In genomic region chrX:36329040-36329649, GRCm38 (mm10) we compare ENCODE assay signal across 8 mouse cellular contexts. TPM values are rescaled to one million over a fixed set of nuclear protein-coding genes. Genes with fewer than 3 reads are reported as not detected.
DNase-seq lines count a peak whose midpoint lies in the region; ATAC-seq and TF ChIP-seq lines count a peak whose summit lies in the region.

No protein-coding gene starts in this region.

- no peak for ATAC-seq in megakaryocyte, adult 5-6 weeks (ENCODE audit: poor library complexity, severe bottlenecking)
- ATAC-seq in hindbrain, embryonic 14.5 days (ENCODE audit: low FRiP score): no peak; the same call in 1 of the 2 replicates
- 0 out of 2 replicates have a peak, but pooled peaks have one; percentile 7 for ATAC-seq in limb, embryonic 15.5 days (ENCODE audit: insufficient number of reproducible peaks, low FRiP score, low TSS enrichment, low read depth)
- ATAC-seq in midbrain, postnatal 0 days (ENCODE audit: low FRiP score): peak; percentile 44; the same call in 1 of the 2 replicates

- H3K9me3 ChIP-seq in megakaryocyte, embryonic 14.5 days: peaks cover 23% of the 10 kb centered on the region
- H3K9me3 ChIP-seq in hindbrain, embryonic 14.5 days (ENCODE audit: control insufficient read depth, low read length): no peaks in the 10 kb centered on the region
- no peaks in the 10 kb centered on the region for H3K9me3 ChIP-seq in limb, embryonic 15.5 days
- H3K9me3 ChIP-seq in midbrain, postnatal 0 days (ENCODE audit: low read length): no peaks in the 10 kb centered on the region

- peaks cover 79% of the 10 kb centered on the region for H3K27me3 ChIP-seq in megakaryocyte, embryonic 14.5 days (replicated peaks)
- peaks cover 12% of the 10 kb centered on the region for H3K27me3 ChIP-seq in hindbrain, embryonic 14.5 days (ENCODE audit: control insufficient read depth, insufficient read depth, low read length)
- H3K27me3 ChIP-seq in limb, embryonic 15.5 days: peaks cover 41% of the 10 kb centered on the region
- H3K27me3 ChIP-seq in midbrain, postnatal 0 days (ENCODE audit: insufficient read depth, low read length): no peaks in the 10 kb centered on the region

- peak; percentile 15 to 36 for DNase-seq in adrenal gland, postnatal 36 days
- no peak for DNase-seq in hindbrain, embryonic 14.5 days (ENCODE audit: low spot score)
- DNase-seq in midbrain, postnatal 0 days (ENCODE audit: low spot score): no peak
- no peak for DNase-seq in c-Kit-positive CD71-positive TER-119-positive erythroid progenitor cells, embryonic 14.5 days (ENCODE audit: low spot score)

- H3K4me1 ChIP-seq in megakaryocyte, embryonic 14.5 days: peaks cover 19% of the 10 kb centered on the region
- H3K4me1 ChIP-seq in embryonic fibroblast, embryonic 13.5 days (ENCODE audit: control insufficient read depth, insufficient read depth, low read length): no peaks in the 10 kb centered on the region
- no peaks in the 10 kb centered on the region for H3K4me1 ChIP-seq in hindbrain, embryonic 14.5 days (replicated peaks; ENCODE audit: control insufficient read depth, insufficient read depth, low read length)
- peaks cover 8% of the 10 kb centered on the region for H3K4me1 ChIP-seq in limb, embryonic 15.5 days
- no peaks in the 10 kb centered on the region for H3K4me1 ChIP-seq in midbrain, postnatal 0 days (ENCODE audit: insufficient read depth, low read length)

- 23% methylated on average over 57 of the region's 66 CpGs for WGBS in hindbrain, embryonic 14.5 days
- 36% methylated on average over 61 of the region's 66 CpGs for WGBS in limb, embryonic 15.5 days
- WGBS in midbrain, postnatal 0 days: 28% methylated on average over 36 of the region's 66 CpGs

- peak overlapping the region; percentile 90 for H3K4me3 ChIP-seq in megakaryocyte, embryonic 14.5 days (replicated peaks)
- peak overlapping the region; percentile 45 for H3K4me3 ChIP-seq in embryonic fibroblast, embryonic 13.5 days (ENCODE audit: insufficient read depth, low read length)
- peak overlapping the region; percentile 45 for H3K4me3 ChIP-seq in hindbrain, embryonic 14.5 days (replicated peaks; ENCODE audit: low read length)
- peak overlapping the region; percentile 44 for H3K4me3 ChIP-seq in limb, embryonic 15.5 days
- peak overlapping the region; percentile 45 for H3K4me3 ChIP-seq in midbrain, postnatal 0 days (ENCODE audit: low read depth, low read length)

- H3K9ac ChIP-seq in hindbrain, embryonic 14.5 days: no peak overlapping the region
- H3K9ac ChIP-seq in limb, embryonic 15.5 days: no peak overlapping the region
- H3K9ac ChIP-seq in midbrain, postnatal 0 days (replicated peaks; ENCODE audit: low read length, poor library complexity, severe bottlenecking): no peak overlapping the region

- no peaks in the 10 kb centered on the region for H3K36me3 ChIP-seq in megakaryocyte, embryonic 14.5 days (replicated peaks; ENCODE audit: low read length)
- H3K36me3 ChIP-seq in hindbrain, embryonic 14.5 days (replicated peaks; ENCODE audit: control insufficient read depth, insufficient read depth): no peaks in the 10 kb centered on the region
- no peaks in the 10 kb centered on the region for H3K36me3 ChIP-seq in limb, embryonic 15.5 days
- no peaks in the 10 kb centered on the region for H3K36me3 ChIP-seq in midbrain, postnatal 0 days (ENCODE audit: insufficient read depth, low read length)

- no peak for TF ChIP-seq POLR2A in embryonic fibroblast, embryonic 13.5 days (IDR thresholded peaks at IDR 0.05; ENCODE audit: low read depth, low read length)

- no peak for TF ChIP-seq CTCF in embryonic fibroblast, embryonic 13.5 days (IDR thresholded peaks at IDR 0.05; ENCODE audit: borderline replicate concordance, insufficient read depth, low read length)
- no peak for TF ChIP-seq CTCF in midbrain, postnatal 0 days (IDR thresholded peaks at IDR 0.05)

- peak overlapping the region; percentile 88 for H3K4me2 ChIP-seq in hindbrain, embryonic 14.5 days (replicated peaks)
- H3K4me2 ChIP-seq in limb, embryonic 15.5 days: peak overlapping the region; percentile 79
- H3K4me2 ChIP-seq in midbrain, postnatal 0 days (ENCODE audit: low read depth, low read length, poor library complexity, severe bottlenecking): peak overlapping the region; percentile 88

- H3K27ac ChIP-seq in embryonic fibroblast, embryonic 13.5 days (ENCODE audit: insufficient read depth, low read length): no peak overlapping the region
- H3K27ac ChIP-seq in hindbrain, embryonic 14.5 days: no peak overlapping the region
- H3K27ac ChIP-seq in limb, embryonic 15.5 days: no peak overlapping the region
- H3K27ac ChIP-seq in midbrain, postnatal 0 days (ENCODE audit: low read depth, low read length): no peak overlapping the region

RNA-seq across cellular contexts. Expression of gene Lonrf3, which starts 1.0 kb away (rescaled TPM):
- polyA plus RNA-seq in megakaryocyte, embryonic 14.5 days (2012; ENCODE audit: insufficient read depth, low replicate concordance): 1.1 TPM in 1 of 2 replicates, not detected in the other
- 10.9 and 11.1 TPM in 2 replicates for total RNA-seq in megakaryocyte, adult 5-6 weeks (2015)
- 23.8 and 25.8 TPM in 2 replicates for total RNA-seq in megakaryocyte, adult 5-6 weeks (2017)
- total RNA-seq in adrenal gland, postnatal 36 days (2021): 1 to 10 TPM; 4.4 to 8.0 TPM
- polyA plus RNA-seq in embryonic fibroblast, embryonic 13.5 days (2011; ENCODE audit: insufficient read length, low read depth, missing spikeins): 0.28 and 1.1 TPM in 2 replicates
- 0.63 and 0.83 TPM in 2 replicates for polyA plus RNA-seq in hindbrain, embryonic 14.5 days (2014; fragmentation: Nextera tagmentation; extraction: Ambion mirVana)
- polyA plus RNA-seq in limb, embryonic 15.5 days (2015; fragmentation: Nextera tagmentation; extraction: Ambion mirVana): 0.43 and 0.64 TPM in 2 replicates
- total RNA-seq in midbrain, postnatal 0 days (2014; rRNA removed): 7.1 and 7.6 TPM in 2 replicates
- polyA plus RNA-seq in midbrain, postnatal 0 days (2015; fragmentation: Nextera tagmentation; extraction: Ambion mirVana): 0.49 and 0.61 TPM in 2 replicates

Comparison
In these comparisons a context has a peak if more than half of its experiments do, and no peak if none do; other contexts are left out.
1. ATAC-seq: peak in limb, embryonic 15.5 days (single experiment) and midbrain, postnatal 0 days (single experiment); none in megakaryocyte, adult 5-6 weeks (single experiment) and hindbrain, embryonic 14.5 days (single experiment).
2. DNase-seq: peak in adrenal gland, postnatal 36 days (2 of 2); none in hindbrain, embryonic 14.5 days (single experiment), midbrain, postnatal 0 days (single experiment) and c-Kit-positive CD71-positive TER-119-positive erythroid progenitor cells, embryonic 14.5 days (single experiment).
3. Peak in every context shown above with its lines, with median percentiles within 50 percentile points of each other: H3K4me3 ChIP-seq and H3K4me2 ChIP-seq.